Mouse (Mus musculus) layer of hippocampus, adult 9-11 months (tissue): Measurements from ENCODE around the gene Caln1.

Source experiments
- DNase-seq: peaks from one replicate; pipeline ENCODE4 v3.0.0; 2022

Caln1 gene

DNA sequence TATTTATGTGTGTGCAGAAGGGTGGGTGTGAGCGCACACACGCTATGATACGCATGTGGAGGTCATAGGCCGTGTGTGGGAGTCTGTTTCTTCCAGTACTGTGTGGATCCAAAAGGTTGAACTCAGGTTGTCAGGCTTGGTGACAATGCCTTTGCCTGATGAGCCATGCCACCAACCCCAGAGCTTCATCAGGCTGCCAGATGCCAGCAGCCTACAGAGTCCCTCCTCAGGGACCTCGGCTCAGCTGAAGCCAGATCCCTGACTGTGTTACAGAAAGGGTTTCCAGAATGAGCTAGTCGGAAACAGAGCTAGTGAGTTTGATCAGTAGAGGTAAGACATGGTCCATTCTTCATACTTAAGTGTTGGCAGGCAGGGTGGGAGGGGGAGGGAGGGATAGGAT lies 25.9 kb downstream of the Caln1 start:
- no peak for DNase-seq

DNA sequence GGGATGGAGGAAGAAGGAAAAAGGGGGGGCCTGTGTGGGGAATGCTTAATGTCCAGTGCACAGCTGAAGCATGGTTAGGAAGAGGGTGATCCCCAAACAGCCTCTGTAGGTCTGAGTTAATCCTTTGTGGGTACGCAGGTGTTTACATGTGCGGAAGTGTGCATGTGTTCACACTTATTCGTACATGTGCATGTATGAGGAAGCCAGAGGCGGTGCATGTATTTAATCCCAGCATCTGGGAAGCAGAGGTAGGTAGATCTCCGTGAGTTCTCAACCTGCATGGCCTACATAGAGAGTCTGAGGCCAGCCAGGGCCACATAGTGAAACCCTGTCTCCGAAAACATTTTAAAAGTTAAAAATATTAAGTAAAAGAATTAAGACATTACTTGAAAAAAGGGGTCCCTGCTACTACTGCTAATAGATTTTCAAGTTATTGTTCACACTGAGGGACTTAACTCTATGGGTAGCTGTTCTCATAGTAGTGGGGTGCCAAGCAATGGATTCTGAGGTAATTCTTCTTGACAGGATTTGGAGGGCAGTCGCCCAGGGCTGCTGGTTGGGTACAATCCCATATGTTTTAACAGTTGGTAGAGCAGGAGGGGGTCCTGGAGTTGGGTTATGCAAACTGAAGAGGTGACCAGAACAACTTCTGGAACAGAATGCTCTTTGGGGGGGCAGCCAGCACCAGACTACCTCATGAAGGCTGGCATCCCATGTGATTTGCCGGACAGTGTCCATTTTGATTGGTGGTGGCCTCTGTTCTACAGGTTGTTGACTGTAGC lies 31.1 kb downstream of the Caln1 start:
- DNase-seq = no peak

DNA sequence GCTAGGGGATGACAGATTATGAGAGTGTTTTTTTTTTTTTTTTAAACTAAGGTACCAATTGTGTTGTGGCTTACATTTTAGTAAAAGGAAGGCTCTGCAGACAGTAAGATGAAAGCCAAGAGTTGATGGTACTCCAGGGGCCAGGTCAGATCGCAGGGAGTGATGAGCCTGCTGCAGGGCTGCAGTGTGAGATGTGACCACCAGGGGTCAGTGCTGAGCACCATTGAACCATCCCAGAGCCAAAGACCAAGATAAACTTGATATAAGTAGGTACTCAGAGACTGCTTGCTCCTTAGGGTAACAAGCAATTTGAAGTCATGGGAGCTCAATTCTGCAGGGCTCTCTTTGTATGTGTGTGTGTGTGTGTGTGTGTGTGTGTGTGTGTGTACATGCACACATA lies 35.9 kb downstream of the Caln1 start:
- peak; percentile 10 for DNase-seq

DNA sequence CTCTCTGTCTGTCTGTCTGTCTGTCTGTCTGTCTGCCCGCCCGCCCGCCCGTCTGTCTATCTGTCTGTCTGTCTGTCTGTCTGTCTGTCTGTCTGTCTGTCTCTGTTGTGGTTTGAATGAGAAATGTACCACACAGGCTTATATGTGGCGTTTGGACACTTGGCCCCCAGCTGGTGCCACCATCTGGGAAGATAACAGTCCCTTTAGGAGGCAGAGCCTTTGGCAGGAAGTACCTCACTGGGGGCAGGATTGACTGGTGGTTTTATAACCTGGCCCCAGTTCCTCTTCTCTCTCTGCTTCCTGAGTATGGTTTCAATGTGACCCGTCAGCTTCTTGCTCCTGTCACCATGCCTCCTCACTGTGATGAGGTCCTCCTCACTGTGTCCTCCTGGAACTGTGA lies 40.5 kb downstream of the Caln1 start:
- no peak for DNase-seq

DNA sequence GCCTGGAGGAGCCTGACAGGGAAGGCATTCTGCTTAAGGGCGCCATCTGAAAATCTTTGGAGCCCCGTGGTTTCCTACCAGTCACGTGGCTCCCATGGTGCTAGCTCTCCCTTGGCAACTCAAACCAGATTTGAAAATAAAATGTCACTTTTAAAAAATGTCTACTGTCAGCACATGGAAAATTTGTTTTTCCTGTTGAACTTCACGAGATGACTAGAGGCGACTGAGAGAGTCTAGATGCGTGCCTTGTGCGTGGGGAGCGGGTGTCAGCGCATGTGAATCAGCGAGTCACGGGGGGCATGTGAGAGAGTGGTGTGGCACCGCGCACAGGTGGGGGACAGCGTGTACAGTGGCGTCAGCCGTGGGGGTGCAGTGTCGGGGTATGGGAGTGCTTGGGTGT lies 42.3 kb downstream of the Caln1 start:
- no peak for DNase-seq

DNA sequence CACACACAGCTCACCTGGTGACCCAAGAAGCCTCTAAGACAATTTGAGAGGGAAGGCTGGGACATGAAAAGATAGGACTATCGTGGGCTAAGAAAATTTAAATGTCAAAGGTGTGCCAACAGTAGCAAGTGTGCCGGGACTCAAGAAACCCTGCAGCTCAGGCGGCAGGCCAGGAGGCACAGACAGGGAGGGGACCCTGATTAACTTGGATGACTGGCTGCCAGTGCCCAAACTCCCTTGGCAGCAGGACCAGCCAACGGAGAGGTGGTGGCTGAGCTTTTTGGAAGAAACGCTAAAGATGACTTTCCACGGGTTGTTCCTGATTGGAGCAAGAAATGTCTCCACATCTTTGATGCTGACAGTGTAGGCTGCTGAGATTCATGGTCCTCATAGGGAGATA lies 78.2 kb downstream of the Caln1 start:
- no peak for DNase-seq

DNA sequence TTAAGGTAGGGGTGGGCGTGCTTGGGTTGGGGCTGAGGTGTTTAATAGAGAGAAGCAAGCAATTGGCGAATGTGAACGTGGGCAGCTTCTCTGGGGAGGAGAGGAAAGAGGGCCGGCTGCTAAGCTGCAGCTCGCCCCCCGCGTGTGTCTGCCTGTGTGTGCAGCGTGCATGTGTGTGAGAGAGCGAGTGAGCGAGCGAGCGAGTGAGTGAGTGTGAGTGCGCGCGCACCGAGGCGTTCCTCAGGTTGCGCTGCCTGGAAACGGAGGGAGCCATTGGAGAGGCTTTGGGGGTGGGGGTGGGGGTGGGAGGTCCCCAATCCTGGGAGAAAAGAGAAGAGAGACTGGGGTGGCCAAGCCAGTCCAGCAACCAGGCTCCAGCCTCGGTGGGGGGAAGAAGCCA lies 79.2 kb downstream of the Caln1 start:
- peak; percentile 75 for DNase-seq

DNA sequence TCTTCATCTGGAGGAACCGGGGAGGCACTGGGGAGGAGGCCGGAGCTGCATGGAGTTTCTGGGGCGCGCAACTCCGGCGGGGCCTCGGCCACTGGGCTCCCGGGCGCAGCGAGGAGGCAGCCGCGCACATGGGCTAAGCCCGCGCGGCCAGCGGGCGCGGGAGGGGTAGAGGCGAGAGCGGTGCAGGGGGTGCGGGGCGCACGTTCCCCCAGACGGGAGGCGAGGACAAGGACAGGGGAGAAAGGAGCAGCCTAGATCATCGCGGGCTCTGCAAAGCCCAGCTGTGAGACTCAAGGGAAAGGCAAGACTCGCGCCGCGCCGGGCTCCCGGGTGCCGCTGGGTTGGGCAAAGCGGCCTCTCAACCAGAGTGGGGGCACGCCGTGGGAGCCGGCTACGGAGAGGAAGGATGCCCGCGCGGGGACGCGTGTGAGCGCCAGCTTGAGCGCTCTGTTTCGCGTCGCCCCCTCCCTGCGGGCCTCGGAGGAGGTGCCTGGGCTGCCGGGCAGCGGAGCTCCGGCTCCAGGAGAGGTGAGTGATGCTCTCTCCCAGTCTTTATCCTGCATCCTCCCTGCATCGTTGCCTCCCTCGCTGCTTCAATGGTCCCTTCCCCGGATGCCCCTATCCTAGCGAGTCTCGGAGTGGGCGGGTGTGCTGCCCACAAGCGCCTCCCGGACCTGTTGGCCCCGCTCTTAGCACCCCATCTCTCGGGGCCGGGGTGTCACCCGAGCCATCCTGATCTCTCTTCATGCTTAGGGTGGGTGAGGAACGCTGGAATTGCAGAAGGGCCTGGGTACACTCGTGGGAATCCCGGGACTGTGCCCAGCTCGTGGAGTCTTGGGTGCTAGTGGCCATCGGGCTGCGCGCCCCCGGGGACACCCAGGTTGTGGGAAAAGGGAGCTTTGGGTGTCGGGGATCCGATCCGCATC lies 79.9 kb downstream of the Caln1 start:
- DNase-seq = peak; percentile 48

DNA sequence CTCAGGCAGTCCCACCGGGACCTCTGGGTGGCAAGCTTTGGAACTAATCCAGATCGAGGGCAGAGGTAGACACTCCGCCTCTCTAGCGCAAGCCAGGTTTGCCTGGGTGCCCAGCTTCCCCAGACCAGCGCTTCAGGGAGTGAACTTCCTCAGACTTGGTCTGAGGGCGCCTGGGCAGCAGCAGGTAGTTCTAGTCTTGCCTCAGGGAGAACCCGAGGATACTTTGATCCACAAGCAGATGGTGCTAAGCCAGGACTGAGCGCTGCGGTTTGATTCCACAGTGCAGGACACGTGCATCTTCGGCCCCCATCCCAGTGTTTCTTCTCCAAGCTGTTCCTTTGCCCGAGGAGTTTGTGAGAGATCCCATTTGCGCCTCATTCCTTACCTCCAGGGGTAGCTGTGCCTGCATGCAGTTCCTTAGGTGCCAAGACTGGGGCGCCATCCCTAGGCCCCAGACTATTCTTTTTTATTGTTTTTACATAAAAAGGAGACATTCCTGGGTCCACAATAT lies 80.8 kb downstream of the Caln1 start:
- peak; percentile 40 for DNase-seq

DNA sequence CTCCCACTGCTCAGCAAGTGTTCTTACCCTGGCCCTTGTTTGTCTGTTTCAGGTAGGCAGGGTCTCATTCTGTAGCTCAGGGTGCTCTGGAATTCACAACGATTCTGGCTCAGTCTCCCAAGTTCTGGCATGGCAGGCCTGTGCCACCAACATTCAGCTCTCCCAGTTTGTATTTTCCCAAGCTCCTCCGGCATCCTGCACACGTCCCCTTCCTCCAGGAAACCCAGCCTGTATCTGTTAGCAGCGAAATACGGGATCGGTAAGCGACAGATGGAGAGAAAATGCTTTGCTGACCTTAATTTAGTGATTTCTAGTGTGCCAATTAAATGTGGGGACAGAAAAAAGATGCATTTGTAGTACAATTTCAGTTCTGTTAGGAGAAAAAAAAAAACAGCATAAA lies 88.8 kb downstream of the Caln1 start:
- DNase-seq = peak; percentile 47

DNA sequence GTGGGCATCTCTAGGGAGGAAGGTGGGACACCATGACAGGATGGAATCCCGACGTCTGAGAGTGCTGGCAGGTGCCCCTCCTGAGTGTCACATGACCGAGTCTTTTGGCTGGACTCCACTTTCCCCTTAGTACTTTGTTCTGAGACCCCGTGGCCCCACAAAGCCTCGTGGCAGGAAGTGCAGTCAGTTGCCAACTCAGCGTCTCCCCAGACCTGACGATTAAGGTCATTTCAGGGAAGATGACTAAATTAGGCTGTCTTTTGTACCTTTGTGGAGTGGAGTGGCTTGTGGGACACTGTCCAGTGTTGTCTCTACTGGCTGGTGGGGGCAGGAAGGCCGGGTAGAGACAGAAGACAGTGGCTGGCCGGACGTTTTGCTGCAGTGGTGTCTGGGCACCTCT lies 103.0 kb downstream of the Caln1 start:
- no peak for DNase-seq

DNA sequence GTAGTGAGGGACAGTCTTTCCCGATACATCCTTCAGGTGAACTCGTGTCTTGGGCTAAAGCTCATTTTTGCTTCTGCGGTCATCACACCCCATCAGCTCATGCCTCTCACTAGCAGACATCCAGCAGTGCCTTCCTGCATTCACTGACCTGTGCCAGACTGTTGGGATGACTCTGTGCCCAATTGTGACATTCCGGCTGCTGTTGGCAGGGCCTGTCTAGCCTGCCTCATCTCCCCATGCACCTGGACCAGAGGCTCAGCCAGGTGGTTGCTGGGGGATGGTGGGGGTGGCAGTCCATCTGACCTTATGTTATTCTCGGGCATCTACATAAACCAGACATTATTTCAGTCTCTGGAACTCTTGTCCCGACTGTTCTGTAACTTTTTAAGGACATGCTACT lies 105.6 kb downstream of the Caln1 start:
- no peak for DNase-seq

DNA sequence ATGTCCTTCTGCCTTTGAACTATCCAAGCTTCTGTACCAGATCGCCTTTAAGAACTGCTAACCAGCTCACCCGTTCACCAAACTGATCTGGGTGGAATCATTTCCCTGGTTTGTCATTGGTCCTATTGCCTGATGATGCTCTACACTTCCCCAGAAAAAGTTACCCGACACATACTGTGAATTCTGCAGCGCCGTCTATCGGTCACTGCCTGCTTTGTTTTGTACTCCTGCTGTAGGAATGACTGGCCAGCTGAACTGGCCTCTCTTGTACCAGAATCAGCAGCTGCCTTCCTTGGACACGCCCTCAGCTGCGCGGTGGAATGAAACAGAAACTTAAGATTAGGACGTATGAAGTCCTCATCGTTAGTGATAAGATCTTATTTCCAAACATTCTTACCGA lies 107.5 kb downstream of the Caln1 start:
- DNase-seq = no peak

DNA sequence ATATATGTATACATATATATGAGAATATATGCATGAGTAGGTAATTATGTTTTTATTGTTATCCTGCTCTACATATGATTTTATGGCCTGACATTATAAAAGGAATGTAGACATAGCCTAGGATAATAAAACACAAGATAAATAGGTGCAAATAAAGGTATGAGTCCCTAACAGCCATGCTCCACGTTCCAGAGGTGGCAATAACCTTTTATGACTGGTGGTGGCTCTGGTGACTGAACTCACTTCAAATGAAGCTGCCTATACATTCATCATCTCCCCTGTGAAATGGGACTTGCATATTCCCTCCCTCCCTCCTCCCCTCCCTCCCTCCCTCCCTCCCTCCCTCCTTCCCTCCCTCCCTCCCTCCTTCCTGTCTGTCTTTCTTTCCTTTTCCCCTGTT lies 111.0 kb downstream of the Caln1 start:
- no peak for DNase-seq

DNA sequence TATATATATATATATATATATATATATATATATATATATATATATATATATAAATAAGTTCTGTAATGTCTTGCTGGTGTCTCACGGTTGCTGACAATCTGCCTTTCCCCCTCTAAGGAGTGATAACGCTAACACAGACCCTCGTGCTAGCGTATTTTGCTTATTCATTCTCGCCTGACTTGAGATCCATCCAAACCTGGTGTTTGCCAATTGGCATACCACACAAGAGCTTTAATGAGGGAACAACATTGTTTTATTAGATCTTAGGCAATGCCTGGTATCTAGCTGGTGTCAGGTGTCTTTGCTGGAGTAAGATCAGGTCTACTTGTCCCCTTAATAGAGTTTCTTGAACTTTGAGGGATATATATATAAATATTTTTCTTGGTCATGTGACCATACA lies 122.2 kb downstream of the Caln1 start:
- no peak for DNase-seq

DNA sequence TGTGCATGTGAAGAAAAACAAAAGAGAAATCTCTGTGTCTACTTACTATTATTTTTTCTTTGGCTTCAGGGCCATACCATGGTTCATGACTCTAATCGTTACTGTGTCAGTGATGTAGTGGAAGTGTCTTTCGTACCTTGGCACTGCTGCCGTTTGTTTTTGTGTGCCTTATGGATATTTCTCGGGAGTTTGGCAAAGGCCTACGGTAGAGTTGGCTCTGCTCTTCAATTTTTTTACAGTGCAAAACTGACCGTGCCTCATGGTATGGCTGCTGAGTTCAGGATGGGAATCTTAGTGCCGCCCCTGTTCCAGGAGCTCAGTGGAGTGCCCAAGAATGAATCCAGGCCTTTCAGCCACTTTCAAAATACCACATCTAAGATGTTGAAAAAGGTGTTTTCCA lies 123.0 kb downstream of the Caln1 start:
- DNase-seq = no peak

DNA sequence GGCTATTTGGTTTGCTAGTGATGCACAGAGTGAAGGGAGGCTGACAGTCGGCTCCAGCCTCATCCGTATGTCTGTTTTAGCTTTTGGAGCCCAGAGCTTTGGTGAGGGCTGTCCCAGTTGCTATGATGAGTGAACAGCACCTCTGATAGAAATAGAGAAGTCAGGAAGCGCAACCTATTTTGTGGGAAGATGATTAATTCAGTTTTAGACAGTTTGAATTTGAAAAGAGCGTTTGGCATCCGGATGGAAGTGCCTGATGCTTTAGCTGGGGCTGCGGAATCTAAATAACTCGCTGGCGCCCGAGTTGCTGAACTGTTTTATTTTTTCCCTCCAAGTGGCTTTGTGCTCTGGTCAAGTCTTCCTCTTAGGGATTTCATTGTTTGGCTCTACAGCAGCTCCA lies 133.3 kb downstream of the Caln1 start:
- DNase-seq = peak; percentile 40

DNA sequence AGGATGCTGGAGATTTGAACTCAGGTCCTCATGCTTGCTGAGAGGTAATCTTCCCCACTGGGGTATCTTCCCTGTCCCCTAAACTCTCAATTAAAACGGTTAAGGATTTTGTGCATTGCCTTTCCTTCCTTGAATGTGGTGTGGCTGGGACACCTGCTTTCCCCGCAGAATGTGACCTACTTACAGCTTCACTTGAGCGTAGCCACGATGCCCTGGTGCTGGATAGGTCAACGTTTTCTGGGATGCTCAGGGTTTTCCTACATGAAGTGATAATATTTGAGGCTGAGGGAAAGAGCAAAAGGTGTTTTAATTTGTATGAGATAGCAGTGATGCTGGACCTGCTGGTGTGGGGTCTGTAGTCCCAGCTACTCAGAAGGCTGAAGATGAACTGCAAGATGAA lies 135.6 kb downstream of the Caln1 start:
- no peak for DNase-seq

DNA sequence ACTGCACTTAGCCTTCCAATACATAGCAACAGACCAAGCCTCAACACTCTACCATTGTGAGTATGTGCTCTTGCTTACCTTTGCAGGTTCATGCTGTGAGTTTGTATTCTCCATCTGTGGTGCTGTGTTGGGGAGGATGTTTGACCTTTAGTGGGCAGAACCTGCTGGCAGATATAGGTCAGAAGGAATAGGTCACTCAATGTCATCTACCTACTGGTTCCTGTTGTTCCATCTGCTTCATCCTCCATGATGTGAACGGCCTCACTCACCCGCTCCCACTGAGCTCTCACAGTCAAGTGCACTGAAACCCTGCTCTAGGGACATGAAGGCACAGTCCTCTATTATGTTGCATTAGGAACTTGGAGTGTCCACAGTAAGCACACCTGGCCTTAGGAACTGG lies 141.3 kb downstream of the Caln1 start:
- no peak for DNase-seq

DNA sequence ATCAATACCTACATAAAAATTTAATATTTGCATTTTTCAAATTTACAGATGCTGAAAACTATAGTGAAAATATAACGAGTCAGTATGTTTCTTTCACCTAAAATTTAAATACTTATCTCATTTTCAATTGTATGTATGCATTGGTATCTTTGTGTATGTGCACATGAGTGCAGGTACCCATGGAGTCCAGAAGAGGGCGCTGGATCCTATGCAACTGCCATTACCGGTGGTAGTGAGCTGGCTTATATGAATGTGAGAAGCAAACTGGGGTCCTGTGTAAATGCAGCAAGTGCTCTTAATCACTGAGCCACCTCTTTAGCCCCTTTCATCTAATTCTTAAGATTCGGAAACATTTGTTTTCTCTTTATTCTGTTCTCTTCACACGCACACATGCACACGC lies 146.1 kb downstream of the Caln1 start:
- no peak for DNase-seq

DNA sequence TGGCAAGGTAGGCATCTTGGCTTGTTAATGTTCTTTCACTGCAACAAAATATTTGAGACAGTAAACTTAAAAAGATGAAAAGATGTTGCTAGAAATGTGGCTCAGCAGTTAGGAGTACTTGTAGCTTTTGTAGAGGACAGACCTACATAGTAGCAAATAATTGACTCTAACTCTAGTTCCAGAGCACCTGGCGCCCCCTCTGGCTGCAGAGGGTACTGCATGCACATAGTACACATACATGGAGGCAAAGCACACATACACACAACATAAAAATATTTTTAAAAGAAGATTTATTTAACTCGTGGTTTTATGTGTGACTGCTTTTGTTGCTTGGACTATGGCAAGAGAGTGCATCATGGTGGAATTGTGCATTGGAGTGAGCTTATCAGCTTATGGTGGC lies 151.3 kb downstream of the Caln1 start:
- DNase-seq = no peak

DNA sequence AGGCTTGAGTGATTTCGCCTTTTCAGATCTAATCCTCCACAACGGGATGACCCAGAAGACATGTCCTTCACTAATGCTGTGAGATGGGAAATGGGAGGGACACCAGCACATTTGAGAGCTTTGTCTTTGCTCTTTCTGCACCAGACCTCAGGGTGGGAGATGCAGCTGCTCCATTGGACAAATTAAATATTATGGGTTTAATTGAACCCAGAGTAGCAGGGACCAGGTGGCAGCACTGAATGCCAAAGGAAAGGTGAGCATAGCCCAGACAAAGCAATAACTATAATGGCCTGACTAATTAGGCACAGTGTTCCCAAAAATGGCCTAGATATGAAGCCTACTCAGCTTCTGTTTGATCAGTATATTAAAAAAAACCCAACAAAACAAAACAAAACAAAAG lies 158.2 kb downstream of the Caln1 start:
- no peak for DNase-seq

DNA sequence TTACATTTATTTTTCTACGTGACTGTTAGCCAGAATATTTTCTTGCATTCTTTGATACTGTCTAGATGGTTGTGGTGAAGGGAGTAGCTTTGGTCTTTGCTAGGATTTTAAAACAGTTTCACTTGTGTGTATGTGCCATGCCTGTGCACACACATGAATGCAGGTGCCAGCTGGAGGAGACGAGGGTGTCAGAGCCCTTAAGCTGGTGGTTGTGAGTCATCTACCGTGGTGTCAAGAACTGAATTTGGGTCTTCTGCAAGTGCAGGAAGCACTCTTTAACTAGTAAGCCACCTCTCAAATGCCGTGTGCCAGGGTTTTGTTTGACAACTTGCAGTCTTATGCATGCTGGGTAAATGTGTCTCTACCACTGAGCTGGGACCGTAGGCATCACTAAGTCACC lies 178.2 kb downstream of the Caln1 start:
- DNase-seq = no peak

DNA sequence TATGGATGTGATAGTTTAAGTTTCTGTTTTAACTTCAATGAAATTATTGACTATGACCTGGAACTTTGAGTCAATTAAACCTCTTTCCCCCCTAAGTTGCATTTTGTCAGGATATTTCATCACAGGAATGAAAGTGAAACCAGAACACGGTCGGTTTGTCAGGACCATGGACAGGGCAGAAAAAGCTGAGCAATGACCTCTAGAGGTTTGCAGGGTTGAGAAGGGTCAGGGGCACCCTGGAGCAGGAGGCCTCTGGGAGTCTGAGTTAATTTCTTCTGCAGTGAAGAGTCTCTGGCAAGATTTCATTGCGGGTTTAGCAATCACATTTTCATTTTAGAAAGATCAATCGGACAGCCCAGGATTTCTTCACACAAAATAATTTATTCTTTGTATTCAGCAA lies 184.7 kb downstream of the Caln1 start:
- DNase-seq = no peak
